Mouse (Mus musculus): ENCODE measurements around the gene Rab22a.

- TF ChIP-seq CTCF (IDR thresholded peaks at IDR 0.05; ENCODE audit: control insufficient read depth, insufficient read depth, insufficient read length), result no peak
- no peak for TF ChIP-seq USF1 (IDR thresholded peaks at IDR 0.05; ENCODE audit: low read depth)
- TF ChIP-seq MYOG (IDR thresholded peaks at IDR 0.05; ENCODE audit: control insufficient read depth, extremely low read depth, insufficient read length), result no peak
- TF ChIP-seq MYOD1 (IDR thresholded peaks at IDR 0.05; ENCODE audit: control insufficient read depth, insufficient read length, low read depth), result no peak
- TF ChIP-seq CEBPB (IDR thresholded peaks at IDR 0.05; ENCODE audit: low read depth), result no peak
- TF ChIP-seq MAX (IDR thresholded peaks at IDR 0.05), result no peak
- no peak for TF ChIP-seq FOSL1 (IDR thresholded peaks at IDR 0.05; ENCODE audit: insufficient read depth, low read length, poor library complexity, severe bottlenecking)
Measured at GRCm38 (mm10) chr2:173641370-173641769, 18.2 kb upstream of the Rab22a start.

All from C2C12 (cell line).